Mouse (Mus musculus) megakaryocyte, embryonic 14.5 days (primary cell): ENCODE data around the gene Ppargc1a. TPM values are rescaled to one million over a fixed set of nuclear protein-coding genes. Genes with fewer than 3 reads are reported as not detected.

Source experiments
- H3K27me3 ChIP-seq: replicated peaks from 2 replicates; pipeline ENCODE3; 2012; ENCODE audit warnings: inconsistent platforms
- H3K36me3 ChIP-seq: replicated peaks from 2 replicates; pipeline ENCODE3; 2012; ENCODE audit warnings: low read length, inconsistent platforms, mixed read lengths
- H3K4me1 ChIP-seq: 2 replicates; pipeline ENCODE4 v1.6.1; 2012; ENCODE audit warnings: inconsistent platforms
- H3K4me3 ChIP-seq: replicated peaks from 2 replicates; pipeline ENCODE3; 2012; ENCODE audit warnings: moderate library complexity, mild to moderate bottlenecking, inconsistent platforms
- H3K9me3 ChIP-seq: 2 replicates; pipeline ENCODE4 v1.6.1; 2012; ENCODE audit warnings: inconsistent platforms
- FLI1 ChIP-seq: IDR thresholded peaks from 2 replicates; pipeline ENCODE4 v1.6.1; 2012; ENCODE audit warnings: low read length, inconsistent platforms, mixed read lengths
- GATA1 ChIP-seq: IDR thresholded peaks from 3 replicates; pipeline ENCODE4 v1.6.1; 2012; ENCODE audit warnings: mixed read lengths, low read length, inconsistent platforms, borderline replicate concordance
- polyA plus RNA-seq: library from polyadenylated mRNA; stranded (reverse); fragments of >175 nt; gene quantifications from 2 replicates; pipeline ENCODE4 v1.2.3, GENCODE M21; 2012; ENCODE audit warnings: low replicate concordance; ENCODE audit not compliant: insufficient read depth

Gene Ppargc1a
- polyA plus RNA-seq, 1 experiment, result not detected

DNA sequence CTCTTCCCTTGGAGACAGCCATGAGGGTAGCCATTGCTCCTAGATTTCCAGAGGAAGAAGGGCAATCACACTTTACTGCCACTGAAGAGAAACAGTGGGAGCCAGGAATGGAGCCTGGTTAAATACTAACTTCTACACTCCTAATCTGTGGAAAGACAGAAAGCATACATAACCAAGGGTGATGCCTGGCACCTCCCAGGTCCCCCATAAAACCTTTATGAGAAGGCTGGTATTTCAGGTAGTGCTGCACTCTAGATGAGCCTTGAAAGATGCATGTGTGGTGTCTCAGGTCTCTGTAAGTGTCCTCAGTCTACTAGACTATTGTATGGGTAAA, 39.4 kb downstream of the Ppargc1a start:
- Histone ChIP-seq H3K9me3 (0 out of 2 replicates have a peak, but pooled peaks cover 8% of the 10 kb centered on the region), H3K4me1 (no peaks in the 10 kb centered on the region), H3K27me3 (no peaks in the 10 kb centered on the region), H3K36me3 (no peaks in the 10 kb centered on the region), H3K4me3 (no peak overlapping the region)
- no peak for TF ChIP-seq FLI1
- TF ChIP-seq GATA1, result no peak

DNA sequence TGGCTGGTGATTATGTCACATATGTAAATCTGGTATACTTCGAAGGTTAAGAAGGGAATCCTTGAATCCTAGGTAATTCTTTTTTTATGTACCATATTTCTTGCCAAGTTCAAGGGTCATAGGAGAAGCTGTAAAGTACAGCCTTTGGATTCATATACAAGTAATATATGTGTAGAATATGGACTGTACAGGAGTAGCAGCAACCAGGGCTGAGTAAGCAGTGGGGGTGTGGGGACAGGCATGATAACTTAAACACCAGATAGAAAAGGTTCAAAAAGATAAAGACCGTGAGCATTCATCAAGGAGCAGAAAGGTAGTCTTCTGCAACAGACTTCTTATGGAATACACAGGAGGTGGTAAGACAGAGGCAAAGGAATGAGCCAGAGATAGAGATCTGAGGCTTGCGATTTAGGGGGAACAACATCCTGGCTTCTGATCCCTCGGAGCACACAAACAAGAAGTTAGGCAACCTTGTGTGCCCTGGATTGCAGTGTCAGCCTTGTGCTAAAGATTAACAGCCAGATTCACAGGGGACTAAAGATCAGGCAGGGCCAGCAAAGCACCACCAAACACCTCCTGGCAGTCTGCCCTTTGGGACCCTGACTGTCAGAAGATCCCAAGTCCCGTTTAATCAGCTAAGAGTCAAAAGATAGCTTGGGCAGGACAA, 39.9 kb downstream of the Ppargc1a start:
- no peak for TF ChIP-seq FLI1
- TF ChIP-seq GATA1, result no peak
- Histone ChIP-seq H3K36me3 (no peaks in the 10 kb centered on the region), H3K9me3 (0 out of 2 replicates have a peak, but pooled peaks cover 8% of the 10 kb centered on the region), H3K4me1 (no peaks in the 10 kb centered on the region), H3K4me3 (no peak overlapping the region), H3K27me3 (no peaks in the 10 kb centered on the region)

DNA sequence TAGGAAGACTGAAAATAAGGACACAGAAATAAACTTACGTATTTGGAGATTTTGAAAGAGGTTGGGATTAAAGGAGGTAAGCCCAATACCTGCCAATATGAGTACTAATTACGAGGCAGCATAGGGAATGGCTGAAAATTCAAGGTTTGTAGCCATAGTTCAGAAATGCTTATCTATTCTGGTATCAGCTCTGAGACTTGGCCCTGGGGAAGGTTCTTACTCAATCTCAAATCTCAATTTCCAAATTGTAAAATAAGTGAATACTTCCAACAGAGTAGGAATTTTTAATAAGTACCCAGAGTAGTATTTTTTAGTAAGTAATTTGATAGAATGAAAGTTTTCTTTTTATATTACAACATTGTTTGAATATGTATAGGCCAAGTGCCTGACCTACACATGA, 41.7 kb downstream of the Ppargc1a start:
- H3K4me1 ChIP-seq, result no peaks in the 10 kb centered on the region
- no peak overlapping the region for H3K4me3 ChIP-seq

DNA sequence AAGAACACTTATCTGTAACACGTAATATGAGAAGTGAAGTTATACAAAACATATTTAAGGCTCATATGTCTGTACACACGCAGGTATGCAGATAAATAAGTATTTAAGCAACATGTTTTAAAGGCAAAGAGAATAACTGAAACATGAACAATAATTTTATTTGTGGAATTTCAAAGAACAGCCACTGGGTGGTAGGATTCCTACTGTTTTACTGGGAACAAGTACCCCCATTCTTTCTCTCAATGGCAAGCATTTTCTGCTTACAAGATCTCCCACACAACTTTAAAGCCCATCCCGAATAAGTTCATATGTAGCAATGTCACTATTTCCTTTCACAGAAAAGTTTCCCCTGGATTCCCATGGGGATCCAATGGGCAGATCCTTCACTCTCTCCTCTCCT, 46.7 kb downstream of the Ppargc1a start:
- TF ChIP-seq FLI1, result no peak
- TF ChIP-seq GATA1, result no peak
- H3K9me3 ChIP-seq, result no peaks in the 10 kb centered on the region
- H3K4me1 ChIP-seq, result no peaks in the 10 kb centered on the region
- no peaks in the 10 kb centered on the region for H3K36me3 ChIP-seq
- H3K27me3 ChIP-seq, result no peaks in the 10 kb centered on the region
- no peak overlapping the region for H3K4me3 ChIP-seq

More for the DNA sequence above, 41.7 kb downstream of the Ppargc1a start:
- H3K36me3 ChIP-seq, result no peaks in the 10 kb centered on the region
- no peaks in the 10 kb centered on the region for H3K27me3 ChIP-seq
- 0 out of 2 replicates have a peak, but pooled peaks cover 5% of the 10 kb centered on the region for H3K9me3 ChIP-seq
- TF ChIP-seq GATA1 (no peak), FLI1 (no peak)

DNA sequence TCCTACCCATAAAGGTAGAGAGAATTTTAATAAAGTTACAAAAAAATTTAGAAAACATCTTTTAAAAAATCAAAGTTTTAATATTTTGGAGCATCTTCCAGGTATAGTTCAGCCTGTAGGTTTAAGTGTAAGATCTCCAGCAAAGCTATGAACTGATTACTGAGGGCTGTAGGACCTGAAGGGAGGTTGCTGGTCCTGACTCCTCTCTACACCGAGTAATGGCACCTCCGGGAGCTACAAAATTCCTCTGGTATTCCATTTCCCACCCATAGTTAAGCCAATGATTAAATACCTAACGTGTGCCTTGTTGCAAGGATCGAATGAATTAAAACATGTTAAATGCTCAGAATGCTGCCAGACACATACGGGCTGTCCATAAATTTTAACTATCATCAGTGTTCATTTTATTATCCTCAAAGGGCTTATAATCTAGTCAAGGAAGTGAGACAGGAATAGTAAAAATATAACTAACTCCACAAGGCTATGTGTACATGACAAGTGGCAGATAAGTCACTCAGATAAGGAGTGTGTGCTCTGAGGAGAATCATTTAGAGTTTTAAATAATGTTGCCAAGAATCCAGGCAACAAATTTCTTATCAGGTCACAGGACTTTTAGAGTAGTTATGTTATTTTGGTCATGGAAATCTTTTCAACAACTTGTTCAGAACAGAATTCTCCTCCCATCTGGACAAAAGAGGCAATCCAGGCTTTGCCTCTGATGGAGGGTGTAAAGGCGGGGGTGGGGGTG, 49.9 kb downstream of the Ppargc1a start:
- H3K36me3 ChIP-seq, result no peaks in the 10 kb centered on the region
- TF ChIP-seq GATA1 (no peak), FLI1 (no peak)
- H3K9me3 ChIP-seq, result no peaks in the 10 kb centered on the region
- H3K4me1 ChIP-seq, result no peaks in the 10 kb centered on the region
- H3K27me3 ChIP-seq, result no peaks in the 10 kb centered on the region
- H3K4me3 ChIP-seq, result no peak overlapping the region

DNA sequence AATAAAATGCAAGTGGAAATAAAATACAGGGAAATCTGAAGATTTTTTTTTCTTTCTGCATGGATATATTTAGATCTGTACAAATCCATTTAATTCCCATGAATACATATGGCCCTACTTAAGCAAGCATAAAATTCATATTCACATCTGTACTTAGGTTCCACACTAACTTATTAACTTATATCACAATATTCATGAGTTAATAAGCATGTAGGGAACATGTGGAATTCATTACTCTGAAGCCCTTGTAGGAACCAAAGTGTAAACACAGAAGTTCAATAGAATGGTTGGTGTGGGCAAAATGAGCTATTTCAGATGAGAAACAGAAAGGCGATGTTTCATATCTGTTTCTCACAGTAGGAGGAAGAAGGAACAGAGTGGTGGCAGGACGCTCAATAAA, 62.9 kb downstream of the Ppargc1a start:
- H3K4me3 ChIP-seq, result no peak overlapping the region
- no peaks in the 10 kb centered on the region for H3K36me3 ChIP-seq
- no peak for TF ChIP-seq FLI1
- TF ChIP-seq GATA1, result no peak
- H3K27me3 ChIP-seq, result no peaks in the 10 kb centered on the region
- peaks cover 17% of the 10 kb centered on the region for H3K9me3 ChIP-seq
- no peaks in the 10 kb centered on the region for H3K4me1 ChIP-seq

DNA sequence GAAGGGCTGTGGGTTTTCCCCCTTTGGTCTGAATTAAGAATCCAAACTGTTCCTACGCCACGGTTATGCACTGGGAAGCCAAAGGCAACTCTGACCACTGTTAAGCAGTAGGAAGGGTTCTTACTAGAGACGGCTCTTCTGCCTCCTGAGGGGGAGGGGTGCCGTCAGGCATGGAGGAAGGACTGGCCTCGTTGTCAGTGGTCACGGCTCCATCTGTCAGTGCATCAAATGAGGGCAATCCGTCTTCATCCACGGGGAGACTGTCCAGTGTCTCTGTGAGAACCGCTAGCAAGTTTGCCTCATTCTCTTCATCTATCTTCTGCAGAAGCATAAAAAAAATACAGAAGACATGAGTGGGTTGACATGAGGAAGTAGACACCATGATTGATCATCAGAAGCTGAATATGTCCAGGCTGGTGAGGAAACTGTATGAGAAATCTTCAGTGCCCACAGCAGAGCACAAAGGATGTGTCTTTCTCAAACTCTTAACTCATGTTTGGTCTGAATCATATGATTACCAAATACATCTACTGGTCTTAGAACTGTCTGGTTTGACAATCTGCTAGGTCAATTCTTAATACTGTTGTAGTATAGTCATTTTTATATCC, 69.5 kb downstream of the Ppargc1a start:
- TF ChIP-seq FLI1, result no peak
- no peak for TF ChIP-seq GATA1
- peak overlapping the region; percentile 12 for H3K4me3 ChIP-seq
- no peaks in the 10 kb centered on the region for H3K27me3 ChIP-seq
- H3K4me1 ChIP-seq, result no peaks in the 10 kb centered on the region
- peaks cover 11% of the 10 kb centered on the region for H3K9me3 ChIP-seq
- no peaks in the 10 kb centered on the region for H3K36me3 ChIP-seq

DNA sequence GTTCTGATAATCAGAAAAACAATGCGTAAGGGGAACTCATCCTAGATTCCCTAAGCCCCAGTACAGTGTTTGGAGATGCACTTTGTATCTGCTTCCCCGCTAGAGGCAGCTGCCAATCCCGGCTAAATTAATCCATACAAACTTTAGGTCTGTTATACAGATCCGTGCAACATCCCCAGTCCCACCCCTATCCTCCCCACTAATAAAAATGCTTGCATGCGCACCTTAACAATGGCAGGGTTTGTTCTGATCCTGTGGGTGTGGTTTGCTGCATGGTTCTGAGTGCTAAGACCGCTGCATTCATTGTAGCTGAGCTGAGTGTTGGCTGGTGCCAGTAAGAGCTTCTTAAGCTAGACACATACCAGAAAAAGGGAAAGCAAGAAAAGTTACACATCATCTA, 72.1 kb downstream of the Ppargc1a start:
- peaks cover 8% of the 10 kb centered on the region for H3K9me3 ChIP-seq
- H3K36me3 ChIP-seq, result no peaks in the 10 kb centered on the region
- no peaks in the 10 kb centered on the region for H3K4me1 ChIP-seq
- H3K27me3 ChIP-seq, result no peaks in the 10 kb centered on the region
- TF ChIP-seq GATA1, result no peak
- no peak for TF ChIP-seq FLI1
- H3K4me3 ChIP-seq, result no peak overlapping the region

DNA sequence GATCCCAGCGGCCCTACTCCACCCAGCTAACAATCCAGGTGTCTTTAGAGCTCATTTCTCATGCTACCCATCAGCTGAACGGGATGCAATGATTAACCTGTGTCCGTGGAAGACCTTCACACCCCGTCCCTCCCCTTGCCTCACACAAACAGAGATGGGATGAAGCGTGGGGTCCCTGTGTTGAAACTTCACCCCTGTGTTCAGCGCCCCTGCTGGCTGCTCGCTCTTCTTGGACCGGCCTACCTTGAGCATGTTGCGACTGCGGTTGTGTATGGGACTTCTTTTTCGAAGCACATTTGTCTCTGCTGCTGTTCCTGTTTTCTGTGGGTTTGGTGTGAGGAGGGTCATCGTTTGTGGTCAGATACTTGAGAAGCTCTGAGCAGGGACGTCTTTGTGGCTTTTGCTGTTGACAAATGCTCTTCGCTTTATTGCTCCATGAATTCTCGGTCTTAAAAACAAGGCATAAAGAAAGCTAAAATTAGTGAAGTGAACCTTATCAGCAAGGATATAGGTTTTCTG, 73.1 kb downstream of the Ppargc1a start:
- Histone ChIP-seq H3K36me3 (no peaks in the 10 kb centered on the region), H3K4me3 (no peak overlapping the region), H3K4me1 (no peaks in the 10 kb centered on the region), H3K9me3 (peaks cover 8% of the 10 kb centered on the region), H3K27me3 (no peaks in the 10 kb centered on the region)
- TF ChIP-seq GATA1 (no peak), FLI1 (no peak)

DNA sequence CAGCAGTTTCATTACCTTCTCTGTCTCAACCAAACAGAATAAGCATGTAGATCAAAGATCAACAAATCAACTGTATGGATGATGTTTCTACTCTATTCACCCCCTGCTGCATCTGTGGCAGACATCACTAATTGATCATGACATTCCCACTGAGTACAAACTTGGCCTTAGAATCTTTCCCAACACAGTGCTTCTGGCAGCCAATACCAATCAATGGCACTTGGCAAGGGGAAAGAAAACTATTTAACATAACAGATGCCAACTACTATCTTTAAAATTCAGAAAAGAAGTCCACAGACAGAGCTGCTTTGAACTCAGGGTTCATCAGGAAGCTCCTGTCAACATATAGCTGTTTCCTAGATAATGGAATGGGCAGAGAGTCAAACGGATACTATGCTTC, 83.8 kb downstream of the Ppargc1a start:
- no peaks in the 10 kb centered on the region for H3K27me3 ChIP-seq
- H3K4me1 ChIP-seq, result no peaks in the 10 kb centered on the region
- TF ChIP-seq FLI1 (no peak), GATA1 (no peak)
- peaks cover 3% of the 10 kb centered on the region; the same call in 1 of the 2 replicates for H3K9me3 ChIP-seq
- H3K36me3 ChIP-seq, result no peaks in the 10 kb centered on the region
- no peak overlapping the region for H3K4me3 ChIP-seq
